Mouse (Mus musculus) ES-Bruce4 (cell line): ENCODE data around the gene Trim6.

ENCODE experiments used
- CTCF ChIP-seq: IDR thresholded peaks from one replicate; pipeline ENCODE4 v1.8.1; 2011; ENCODE audit warnings: low read depth, low read length
- POLR2A ChIP-seq: IDR thresholded peaks from one replicate; pipeline ENCODE4 v1.8.1; 2011; ENCODE audit warnings: low read length; ENCODE audit not compliant: insufficient read depth

- TF ChIP-seq CTCF: no peak
- no peak for TF ChIP-seq POLR2A
These were observed 25.0 kb downstream of the Trim6 start for GRCm38 (mm10) chr7:104243616-104244015.
